Mouse (Mus musculus): ENCODE measurements around the gene AF067063.
A peak's percentile ranks its signal among the peaks of the same experiment; 100 is the strongest.

GRCm38 (mm10) chr13:119792791-119793404, 37.1 kb downstream of the AF067063 start:
- TF ChIP-seq CTCF (IDR thresholded peaks at IDR 0.05) (no peak), EP300 (IDR thresholded peaks at IDR 0.05) (peak; percentile 43)

All from lung, postnatal 0 days (tissue).